Mouse (Mus musculus) stomach, embryonic 16.5 days (tissue): Measurements from ENCODE around the gene Phf21a. TPM values are rescaled to one million over a fixed set of nuclear protein-coding genes. Genes with fewer than 3 reads are reported as not detected.

Experiments used
- ATAC-seq: fragments of 200-750 bp; cut with Nextera tagmentation; 2 replicates; pipeline ENCODE4 v1.8.0; 2017; ENCODE audit warnings: moderate number of reproducible peaks, moderate TSS enrichment; ENCODE audit not compliant: insufficient read depth, low FRiP score
- H3K27ac ChIP-seq: fragments of 300-500 bp; sonication (generic); 2 replicates; pipeline ENCODE4 v1.5.1; 2014; ENCODE audit warnings: low read length
- H3K27me3 ChIP-seq: fragments of 300-500 bp; sonication (generic); 2 replicates; pipeline ENCODE4 v1.6.1; 2014; ENCODE audit warnings: low read length, control low read depth, mixed read lengths; ENCODE audit not compliant: control insufficient read depth, insufficient read depth
- H3K36me3 ChIP-seq: fragments of 300-500 bp; sonication (generic); 2 replicates; pipeline ENCODE4 v1.6.1; 2014; ENCODE audit warnings: low read length; ENCODE audit not compliant: control insufficient read depth, insufficient read depth
- H3K4me1 ChIP-seq: fragments of 300-500 bp; sonication (generic); 2 replicates; pipeline ENCODE4 v1.6.1; 2014; ENCODE audit warnings: low read length, control low read depth, mixed read lengths; ENCODE audit not compliant: control insufficient read depth, insufficient read depth
- H3K4me2 ChIP-seq: fragments of 300-500 bp; sonication (generic); 2 replicates; pipeline ENCODE4 v1.6.1; 2014; ENCODE audit warnings: low read depth, low read length, mixed read lengths
- H3K4me3 ChIP-seq: fragments of 300-500 bp; sonication (generic); replicated peaks from 2 replicates; pipeline ENCODE4 v1.5.1; 2014; ENCODE audit warnings: mild to moderate bottlenecking, low read length
- H3K9ac ChIP-seq: fragments of 300-500 bp; sonication (generic); 2 replicates; pipeline ENCODE4 v1.6.1; 2014; ENCODE audit warnings: low read length
- H3K9me3 ChIP-seq: fragments of 300-500 bp; sonication (generic); replicated peaks from 2 replicates; pipeline ENCODE4 v1.6.1; 2016; ENCODE audit warnings: low read length, control low read depth; ENCODE audit not compliant: control insufficient read depth
- WGBS: fragments of 180-500 bp; shearing (Covaris S2); extraction: QIAGEN DNeasy Blood & Tissue Kit; methylation state at CpG from one replicate; pipeline ENCODE4 v1.1.7; 2014; 5-methylcytosine and 5-hydroxymethylcytosine counted together
- polyA plus RNA-seq: library from polyadenylated mRNA; unstranded; fragments of >200 nt; fragmentation: Nextera tagmentation; extraction: Ambion mirVana; gene quantifications from 2 replicates; pipeline ENCODE4 v1.2.1, GENCODE M21; 2015

Phf21a gene
- 21.2 and 23.8 TPM in 2 replicates for polyA plus RNA-seq

GRCm38 (mm10) chr2:92092817-92093216 lies at the start of gene Phf21a:
Gene Phf21a, plus strand, starts transcription at chr2:92093117.
- no peak within 1 kb of the TSS for H3K4me3 ChIP-seq
- 70% methylated on average over 2 of the region's 2 CpGs for WGBS
- no peaks in the 10 kb centered on the region for H3K4me1 ChIP-seq
- no peak within 1 kb of the TSS for H3K9ac ChIP-seq
- H3K4me2 ChIP-seq: no peak within 1 kb of the TSS
- H3K27ac ChIP-seq: no peak within 1 kb of the TSS
- H3K27me3 ChIP-seq: no peaks in the 10 kb centered on the region
- no peaks in the 10 kb centered on the region for H3K36me3 ChIP-seq
- ATAC-seq: no peak
- H3K9me3 ChIP-seq: no peaks in the 10 kb centered on the region

DNA sequence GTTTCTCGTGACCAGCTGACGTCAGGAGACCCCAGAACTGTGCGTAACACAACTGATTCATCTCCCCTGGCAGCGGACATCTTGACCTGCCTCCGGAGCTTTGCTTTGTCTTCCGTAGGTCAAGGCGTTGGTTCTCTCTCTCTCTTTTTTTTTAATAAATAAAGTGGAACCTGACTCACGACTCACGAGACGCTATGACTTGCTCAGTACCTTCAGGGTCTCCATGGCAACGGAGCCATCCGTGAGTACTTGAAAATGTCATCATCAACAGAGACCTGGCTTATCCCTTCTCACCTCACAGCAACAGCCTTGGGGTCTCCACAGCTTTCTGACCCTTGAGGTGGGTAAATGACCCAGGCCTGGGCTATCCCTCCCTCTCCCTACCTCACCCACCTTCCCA lies 49.6 kb upstream of the Phf21a start:
- Histone ChIP-seq H3K4me1 (0 out of 2 replicates have a peak, but pooled peaks cover 8% of the 10 kb centered on the region), H3K27me3 (no peaks in the 10 kb centered on the region), H3K4me3 (no peak overlapping the region), H3K4me2 (no peak overlapping the region), H3K9ac (no peak overlapping the region), H3K27ac (no peak overlapping the region), H3K36me3 (no peaks in the 10 kb centered on the region), H3K9me3 (no peaks in the 10 kb centered on the region)
- WGBS: 80% methylated on average over 12 of the region's 12 CpGs
- ATAC-seq: no peak

GRCm38 (mm10) chr2:92047601-92048000 lies 45.3 kb upstream of the Phf21a start:
- Histone ChIP-seq H3K27ac (no peak overlapping the region), H3K4me3 (no peak overlapping the region), H3K9me3 (no peaks in the 10 kb centered on the region), H3K27me3 (no peaks in the 10 kb centered on the region), H3K4me2 (no peak overlapping the region), H3K9ac (no peak overlapping the region), H3K36me3 (no peaks in the 10 kb centered on the region), H3K4me1 (0 out of 2 replicates have a peak, but pooled peaks cover 8% of the 10 kb centered on the region)
- 22% methylated on average over 4 of the region's 4 CpGs for WGBS
- ATAC-seq: peak; percentile 81

DNA sequence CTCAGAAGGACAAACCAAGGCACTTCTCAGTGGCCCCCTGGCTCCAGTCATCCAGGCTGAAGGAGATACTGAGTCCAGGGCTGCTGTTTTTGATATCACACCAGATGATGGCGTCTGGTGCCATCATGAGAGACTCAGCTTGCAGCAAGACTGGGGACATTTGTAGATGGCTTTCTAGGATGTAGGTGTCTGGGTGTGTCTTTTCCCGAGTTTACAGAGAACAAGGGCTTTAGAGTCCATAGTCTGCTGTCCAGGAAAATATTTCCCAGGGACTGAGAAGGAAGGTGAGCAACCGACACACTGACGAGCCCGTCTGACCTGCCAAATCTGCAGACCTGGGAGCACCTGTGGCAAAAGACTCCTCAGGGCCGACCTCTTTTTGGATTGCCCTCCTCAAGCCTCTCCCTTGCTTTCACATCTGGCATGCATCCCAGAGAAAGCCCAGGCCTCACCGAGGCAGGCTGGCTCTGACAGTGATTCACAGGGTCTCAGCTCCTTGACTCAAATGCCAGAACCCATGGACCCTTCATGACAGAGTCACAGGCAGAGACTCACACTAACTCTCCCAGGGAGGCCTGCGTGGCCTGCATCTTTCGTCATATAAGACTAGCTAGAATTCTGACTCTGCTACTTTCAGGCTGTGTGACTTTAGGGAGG lies 44.8 kb upstream of the Phf21a start:
- Histone ChIP-seq H3K4me3 (no peak overlapping the region), H3K27me3 (no peaks in the 10 kb centered on the region), H3K36me3 (no peaks in the 10 kb centered on the region), H3K9ac (no peak overlapping the region), H3K4me2 (no peak overlapping the region), H3K27ac (no peak overlapping the region), H3K4me1 (0 out of 2 replicates have a peak, but pooled peaks cover 8% of the 10 kb centered on the region), H3K9me3 (no peaks in the 10 kb centered on the region)
- 69% methylated on average over 9 of the region's 9 CpGs for WGBS
- no peak for ATAC-seq

- peaks cover 15% of the 10 kb centered on the region for H3K4me1 ChIP-seq
- no peak overlapping the region for H3K4me2 ChIP-seq
- ATAC-seq: no peak
- H3K36me3 ChIP-seq: no peaks in the 10 kb centered on the region
- H3K27me3 ChIP-seq: no peaks in the 10 kb centered on the region
- H3K9ac ChIP-seq: no peak overlapping the region
- WGBS: 71% methylated on average over 8 of the region's 8 CpGs
- H3K4me3 ChIP-seq: no peak overlapping the region
- no peak overlapping the region for H3K27ac ChIP-seq
- no peaks in the 10 kb centered on the region for H3K9me3 ChIP-seq
Observed at GRCm38 (mm10) chr2:92052188-92052587, 40.7 kb upstream of the Phf21a start.

- Histone ChIP-seq H3K4me3 (no peak overlapping the region), H3K4me2 (no peak overlapping the region), H3K9me3 (no peaks in the 10 kb centered on the region), H3K9ac (no peak overlapping the region), H3K27me3 (no peaks in the 10 kb centered on the region), H3K27ac (no peak overlapping the region), H3K4me1 (peaks cover 10% of the 10 kb centered on the region), H3K36me3 (no peaks in the 10 kb centered on the region)
- 51% methylated on average over 2 of the region's 2 CpGs for WGBS
- no peak for ATAC-seq
Observed at GRCm38 (mm10) chr2:92052754-92053153, 40.2 kb upstream of the Phf21a start.

- ATAC-seq: peak; percentile 83
- peaks cover 18% of the 10 kb centered on the region for H3K4me1 ChIP-seq
- peak overlapping the region; percentile 83 for H3K4me2 ChIP-seq
- no peaks in the 10 kb centered on the region for H3K36me3 ChIP-seq
- peaks cover 11% of the 10 kb centered on the region for H3K27me3 ChIP-seq
- WGBS: 3% methylated on average over 38 of the region's 38 CpGs
- peak overlapping the region; percentile 41 for H3K4me3 ChIP-seq
- H3K27ac ChIP-seq: peak overlapping the region; percentile 95
- no peaks in the 10 kb centered on the region for H3K9me3 ChIP-seq
- H3K9ac ChIP-seq: peak overlapping the region; percentile 76
Observed at GRCm38 (mm10) chr2:92055101-92055813, 37.7 kb upstream of the Phf21a start.

DNA sequence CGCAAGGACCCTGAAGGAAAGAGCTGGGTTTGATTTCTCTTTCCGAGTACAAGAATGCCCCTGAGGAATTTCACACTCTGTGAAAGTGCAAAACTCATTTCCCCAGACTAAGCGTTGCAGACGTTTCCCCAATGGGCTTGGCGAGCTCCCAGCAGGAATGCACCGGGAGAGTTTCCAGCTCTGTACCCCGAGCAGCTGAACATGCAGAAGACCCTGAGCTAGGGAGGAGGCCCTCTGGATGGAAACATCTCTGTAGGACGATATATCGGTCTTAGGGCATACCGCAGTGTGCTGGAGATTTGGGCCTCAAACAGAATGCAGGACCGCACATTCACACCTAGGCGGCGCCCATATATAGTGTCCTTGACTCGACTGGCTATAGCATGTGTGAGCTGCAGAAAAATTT lies 37.1 kb upstream of the Phf21a start:
- Histone ChIP-seq H3K4me2 (peak overlapping the region; percentile 83), H3K9me3 (no peaks in the 10 kb centered on the region), H3K27ac (peak overlapping the region; percentile 95), H3K36me3 (no peaks in the 10 kb centered on the region), H3K9ac (peak overlapping the region; percentile 76), H3K4me3 (peak overlapping the region; percentile 41), H3K4me1 (peaks cover 18% of the 10 kb centered on the region), H3K27me3 (peaks cover 13% of the 10 kb centered on the region)
- ATAC-seq: peak; percentile 38; the same call in 1 of the 2 replicates
- WGBS: 2% methylated on average over 14 of the region's 14 CpGs

DNA sequence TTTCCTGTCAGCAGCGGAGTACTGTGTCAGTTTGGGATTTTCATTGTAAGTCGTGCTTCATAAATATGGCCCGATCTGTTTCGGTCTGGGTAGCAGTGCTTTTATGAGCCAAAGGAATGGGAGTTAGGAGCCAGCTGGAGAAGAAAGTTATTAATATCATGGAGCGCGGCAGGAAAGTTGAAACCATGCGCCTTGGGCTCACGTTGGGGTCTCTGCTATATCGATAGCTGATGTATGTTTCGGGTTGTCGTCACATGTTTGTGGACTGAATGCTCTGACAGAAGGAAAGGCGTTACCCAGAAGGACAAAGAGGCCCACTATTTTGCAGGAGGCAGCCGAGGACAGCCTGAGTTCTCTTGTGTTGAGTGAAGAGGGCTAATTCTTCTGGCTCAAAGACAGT lies 36.2 kb upstream of the Phf21a start:
- H3K27ac ChIP-seq: no peak overlapping the region

More for the DNA sequence above, 36.2 kb upstream of the Phf21a start:
- Histone ChIP-seq H3K4me3 (no peak overlapping the region), H3K4me1 (peaks cover 18% of the 10 kb centered on the region), H3K36me3 (no peaks in the 10 kb centered on the region), H3K9me3 (no peaks in the 10 kb centered on the region), H3K27me3 (peaks cover 13% of the 10 kb centered on the region), H3K4me2 (no peak overlapping the region), H3K9ac (no peak overlapping the region)
- 68% methylated on average over 13 of the region's 13 CpGs for WGBS
- no peak for ATAC-seq
